Mouse (Mus musculus) embryonic facial prominence, embryonic 11.5 days (tissue): Measurements from ENCODE around the gene Actl11. TPM values are rescaled to one million over a fixed set of nuclear protein-coding genes. Genes with fewer than 3 reads are reported as not detected.

Experiments used
- ATAC-seq: fragments of 200-750 bp; cut with Nextera tagmentation; replicated peaks from 2 replicates; pipeline ENCODE4 v1.8.0; 2017; ENCODE audit warnings: low read depth; ENCODE audit not compliant: insufficient number of reproducible peaks, low FRiP score, low TSS enrichment
- DNase-seq: peaks from one replicate; pipeline ENCODE4 v3.0.0-alpha.2; 2015; ENCODE audit warnings: low spot score
- H3K27ac ChIP-seq: fragments of 300-500 bp; sonication (generic); replicated peaks from 2 replicates; pipeline ENCODE4 v1.5.1; 2014; ENCODE audit warnings: mild to moderate bottlenecking, low read depth, low read length, control low read depth
- H3K27me3 ChIP-seq: fragments of 300-500 bp; sonication (generic); 2 replicates; pipeline ENCODE4 v1.6.1; 2014; ENCODE audit warnings: mild to moderate bottlenecking, low read length, moderate library complexity, mixed read lengths; ENCODE audit not compliant: control insufficient read depth, insufficient read depth
- H3K36me3 ChIP-seq: fragments of 300-500 bp; sonication (generic); replicated peaks from 2 replicates; pipeline ENCODE4 v1.6.1; 2014; ENCODE audit warnings: low read depth, mild to moderate bottlenecking, low read length, moderate library complexity, mixed read lengths; ENCODE audit not compliant: control insufficient read depth, insufficient read depth
- H3K4me1 ChIP-seq: fragments of 300-500 bp; sonication (generic); 2 replicates; pipeline ENCODE4 v1.6.1; 2014; ENCODE audit warnings: low read length, mixed read lengths; ENCODE audit not compliant: control insufficient read depth, insufficient read depth
- H3K4me2 ChIP-seq: fragments of 300-500 bp; sonication (generic); 2 replicates; pipeline ENCODE4 v1.6.1; 2014; ENCODE audit warnings: low read depth, mild to moderate bottlenecking, control low read depth, low read length, moderate library complexity
- H3K4me3 ChIP-seq: fragments of 300-500 bp; sonication (generic); 2 replicates; pipeline ENCODE4 v1.5.1; 2014; ENCODE audit warnings: low read depth, low read length, control low read depth
- H3K9ac ChIP-seq: fragments of 300-500 bp; sonication (generic); replicated peaks from 2 replicates; pipeline ENCODE4 v1.6.1; 2014; ENCODE audit warnings: mild to moderate bottlenecking, control low read depth, low read length
- H3K9me3 ChIP-seq: fragments of 300-500 bp; sonication (generic); replicated peaks from 2 replicates; pipeline ENCODE4 v1.6.1; 2016; ENCODE audit warnings: mild to moderate bottlenecking, low read length, inconsistent platforms, mixed read lengths; ENCODE audit not compliant: control insufficient read depth
- WGBS: fragments of 180-500 bp; shearing (Covaris S2); extraction: QIAGEN DNeasy Blood & Tissue Kit; methylation state at CpG from one replicate; pipeline ENCODE4 v1.1.7; 2014; 5-methylcytosine and 5-hydroxymethylcytosine counted together
- polyA plus RNA-seq: library from polyadenylated mRNA; unstranded; fragments of >200 nt; fragmentation: Nextera tagmentation; extraction: Ambion mirVana; gene quantifications from 2 replicates; pipeline ENCODE4 v1.2.1, GENCODE M21; 2014

Gene Actl11
- polyA plus RNA-seq, 1 experiment from 2014 or later, result not detected

DNA sequence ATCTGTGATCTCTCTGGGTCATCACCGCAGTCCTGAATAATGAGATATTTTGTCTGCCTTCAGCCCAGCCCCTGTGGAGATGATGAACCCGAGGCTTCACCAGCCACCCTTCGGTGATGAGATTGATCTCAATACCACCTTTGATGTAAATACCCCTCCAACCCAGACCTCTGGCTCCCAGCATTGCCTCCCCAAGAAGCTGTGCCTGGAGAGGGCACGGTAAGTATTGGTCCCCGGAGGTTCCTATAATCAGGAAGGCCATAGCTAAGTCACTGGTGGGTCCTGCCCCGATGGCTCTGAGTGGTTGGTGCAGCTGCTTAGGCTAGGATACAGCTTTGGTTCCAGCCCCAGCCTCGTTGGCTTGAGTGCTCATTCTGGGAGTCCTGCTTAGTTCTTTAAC, 40.3 kb downstream of the Actl11 start:
- 88% methylated on average over 7 of the region's 7 CpGs for WGBS
- Histone ChIP-seq H3K9me3 (no peaks in the 10 kb centered on the region), H3K27ac (no peak overlapping the region), H3K9ac (no peak overlapping the region), H3K27me3 (no peaks in the 10 kb centered on the region), H3K4me1 (no peaks in the 10 kb centered on the region), H3K4me3 (no peak overlapping the region), H3K36me3 (no peaks in the 10 kb centered on the region; the same call in 1 of the 2 replicates), H3K4me2 (no peak overlapping the region)
- no peak for DNase-seq
- no peak for ATAC-seq

DNA sequence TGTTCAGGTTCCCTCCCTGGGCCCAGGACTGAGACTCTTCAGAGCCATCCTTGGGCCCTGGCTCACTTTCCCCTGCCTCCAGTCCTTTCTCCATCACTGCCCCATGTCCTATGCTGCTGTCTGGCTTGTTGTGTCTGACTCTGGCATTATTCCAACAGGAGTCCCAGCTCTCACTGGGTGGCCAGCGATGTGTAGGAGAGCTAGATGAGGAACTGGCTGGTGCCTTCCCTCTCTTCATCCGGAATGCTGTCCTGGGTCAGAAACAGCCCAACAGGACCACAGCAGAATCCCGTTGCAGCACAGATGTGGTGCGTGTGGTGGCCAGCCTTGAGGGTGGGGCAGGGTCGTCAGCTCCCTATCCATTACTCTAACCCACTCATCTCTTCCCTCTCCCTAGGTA, 42.0 kb downstream of the Actl11 start:
- no peak overlapping the region for H3K9ac ChIP-seq
- no peak for ATAC-seq

DNA sequence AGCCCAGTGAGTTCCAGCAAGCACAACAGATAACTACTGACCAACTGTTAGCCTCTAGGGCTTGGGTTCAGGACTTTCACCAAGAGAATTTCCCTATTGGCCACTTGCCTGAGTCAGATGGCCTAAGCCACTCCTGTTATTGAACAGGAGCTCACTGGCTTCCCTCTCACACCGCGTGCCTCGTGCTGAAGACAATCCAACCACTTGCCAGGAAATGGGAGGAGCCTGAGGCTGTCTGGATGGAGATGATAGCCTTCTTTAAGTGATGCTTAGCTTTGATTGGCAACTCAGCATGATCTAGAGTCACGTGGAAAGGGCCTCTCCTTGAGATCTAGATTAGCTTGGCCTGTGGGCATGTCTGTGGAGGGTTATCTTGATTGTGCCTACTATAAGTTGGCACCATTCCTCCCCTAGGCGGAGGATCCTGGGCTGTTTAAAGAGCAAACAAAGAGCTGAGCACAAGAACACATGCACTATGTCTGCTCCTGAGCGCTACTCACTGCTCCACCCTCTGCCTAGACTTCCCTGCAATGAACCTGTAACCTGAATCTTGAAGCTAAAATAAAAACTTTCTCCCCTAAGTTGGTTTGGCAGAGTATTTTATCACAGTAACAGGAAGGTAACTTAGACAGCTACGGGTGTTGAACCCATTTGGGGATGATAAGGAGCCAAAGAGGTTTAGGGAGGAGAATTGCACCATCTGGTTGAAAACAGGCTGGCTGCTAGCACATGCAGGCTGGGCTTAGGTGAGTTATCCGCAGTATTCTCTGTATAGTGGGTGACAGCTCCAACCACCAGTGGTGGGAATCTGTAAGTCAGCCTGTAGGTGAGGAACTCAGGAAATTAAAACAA, 43.6 kb downstream of the Actl11 start:
- ATAC-seq (no peak), DNase-seq (no peak)
- no peaks in the 10 kb centered on the region for H3K9me3 ChIP-seq
- 75% methylated on average over 8 of the region's 8 CpGs for WGBS
- no peak overlapping the region for H3K4me3 ChIP-seq
- H3K4me2 ChIP-seq, result no peak overlapping the region
- H3K9ac ChIP-seq, result no peak overlapping the region
- H3K27ac ChIP-seq, result no peak overlapping the region
- no peaks in the 10 kb centered on the region for H3K27me3 ChIP-seq
- H3K36me3 ChIP-seq, result no peaks in the 10 kb centered on the region; the same call in 1 of the 2 replicates
- H3K4me1 ChIP-seq, result no peaks in the 10 kb centered on the region

More for the DNA sequence above, 42.0 kb downstream of the Actl11 start:
- WGBS, result 89% methylated on average over 5 of the region's 5 CpGs
- no peak for DNase-seq
- H3K4me3 ChIP-seq, result no peak overlapping the region
- H3K9me3 ChIP-seq, result no peaks in the 10 kb centered on the region
- H3K27ac ChIP-seq, result no peak overlapping the region
- H3K36me3 ChIP-seq, result no peaks in the 10 kb centered on the region; the same call in 1 of the 2 replicates
- H3K4me1 ChIP-seq, result no peaks in the 10 kb centered on the region
- H3K27me3 ChIP-seq, result no peaks in the 10 kb centered on the region
- H3K4me2 ChIP-seq, result no peak overlapping the region

- no peak for DNase-seq
- Histone ChIP-seq H3K4me2 (no peak overlapping the region), H3K27me3 (no peaks in the 10 kb centered on the region), H3K36me3 (no peaks in the 10 kb centered on the region; the same call in 1 of the 2 replicates), H3K9me3 (no peaks in the 10 kb centered on the region), H3K27ac (no peak overlapping the region), H3K4me3 (no peak overlapping the region), H3K9ac (no peak overlapping the region), H3K4me1 (no peaks in the 10 kb centered on the region)
- 78% methylated on average over 10 of the region's 10 CpGs for WGBS
- no peak for ATAC-seq
Measured at GRCm38 (mm10) chr9:107974491-107975171, 46.4 kb downstream of the Actl11 start.

GRCm38 (mm10) chr9:107975399-107976386, 47.4 kb downstream of the Actl11 start, which contains the start of gene Uba7:
Gene Uba7 (plus strand): TSS chr9:107975505.
- Histone ChIP-seq H3K4me1 (peaks cover 1% of the 10 kb centered on the region), H3K27me3 (no peaks in the 10 kb centered on the region), H3K27ac (0 out of 2 replicates have a peak within 1 kb of the TSS, but pooled peaks have one; percentile 20), H3K4me3 (no peak within 1 kb of the TSS), H3K9ac (no peak within 1 kb of the TSS), H3K36me3 (no peaks in the 10 kb centered on the region; the same call in 1 of the 2 replicates), H3K9me3 (no peaks in the 10 kb centered on the region), H3K4me2 (0 out of 2 replicates have a peak within 1 kb of the TSS, but pooled peaks have one; percentile 10)
- ATAC-seq, result no peak
- WGBS, result 70% methylated on average over 12 of the region's 12 CpGs
- DNase-seq, result no peak

DNA sequence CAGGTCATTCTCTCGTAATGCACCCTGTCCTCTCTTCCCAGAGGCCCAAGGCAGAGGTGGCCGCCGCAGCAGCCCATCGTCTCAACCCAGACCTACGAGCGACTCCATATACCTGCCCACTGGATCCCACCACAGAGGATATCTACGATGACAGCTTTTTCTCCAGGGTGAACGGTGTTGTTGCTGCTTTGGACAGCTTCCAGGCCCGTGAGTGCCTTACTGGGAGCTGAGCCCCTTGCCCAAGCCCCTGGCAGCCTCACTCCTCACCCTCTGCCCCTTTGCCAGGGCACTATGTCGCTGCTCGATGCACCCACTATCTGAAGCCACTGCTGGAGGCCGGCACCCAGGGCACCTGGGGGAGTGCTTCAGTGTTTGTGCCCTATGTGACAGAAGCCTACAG, 50.5 kb downstream of the Actl11 start:
- Histone ChIP-seq H3K4me3 (no peak overlapping the region), H3K9ac (no peak overlapping the region), H3K27me3 (no peaks in the 10 kb centered on the region), H3K4me2 (no peak overlapping the region), H3K36me3 (no peaks in the 10 kb centered on the region), H3K9me3 (no peaks in the 10 kb centered on the region), H3K27ac (no peak overlapping the region), H3K4me1 (peaks cover 13% of the 10 kb centered on the region)
- 94% methylated on average over 12 of the region's 12 CpGs for WGBS
- ATAC-seq, result no peak
- DNase-seq, result no peak
